Mouse (Mus musculus) ES-Bruce4 (cell line): ENCODE data around the gene Ntm.

Source experiments
- CTCF ChIP-seq: IDR thresholded peaks from one replicate; pipeline ENCODE4 v1.8.1; 2011; ENCODE audit warnings: low read depth, low read length
- POLR2A ChIP-seq: IDR thresholded peaks from one replicate; pipeline ENCODE4 v1.8.1; 2011; ENCODE audit warnings: low read length; ENCODE audit not compliant: insufficient read depth

GRCm38 (mm10) chr9:29898406-29899054, 64.4 kb downstream of the Ntm start:
- no peak for TF ChIP-seq CTCF
- TF ChIP-seq POLR2A = no peak
